Comparison of ENCODE assay signal across 1 mouse cellular context in the genomic region with DNA sequence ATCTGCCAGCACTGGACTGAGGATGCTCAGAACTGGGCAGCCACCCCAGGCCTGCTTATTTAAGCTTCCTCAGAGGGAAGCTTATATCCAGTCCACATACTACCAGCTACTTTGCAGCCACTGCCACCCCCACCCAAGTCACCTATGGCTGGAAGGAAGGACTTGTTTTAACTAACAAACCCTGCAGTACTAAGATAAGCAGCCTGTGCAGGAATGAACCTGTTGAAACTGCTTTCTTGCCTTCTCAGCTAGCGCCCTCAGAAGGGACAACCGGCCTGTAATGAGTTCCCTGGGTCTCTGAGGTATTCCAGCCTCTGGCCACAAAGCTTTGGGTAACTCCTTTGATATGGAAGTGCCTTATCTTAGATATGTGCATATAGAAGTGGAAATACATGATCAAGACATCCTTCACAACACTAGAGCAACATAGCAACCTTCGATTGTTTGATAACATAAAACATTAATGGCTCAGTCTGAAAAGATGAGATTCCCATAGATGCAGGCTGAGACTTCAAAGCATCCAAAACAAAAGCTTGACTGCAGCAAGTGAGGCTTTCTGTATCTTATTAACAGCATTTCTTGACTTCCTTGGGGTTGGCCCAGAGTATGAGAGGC.
TF ChIP-seq lines count a peak whose summit lies in the region.

No protein-coding gene starts in this region.

TF ChIP-seq in MEL, 35 proteins besides CTCF, POLR2A, EP300 and RAD21 (continued from another document):
- TF ChIP-seq USF1 (IDR thresholded peaks at IDR 0.05; ENCODE audit: low read depth, low read length): no peak
- TF ChIP-seq USF2 (IDR thresholded peaks at IDR 0.05; ENCODE audit: borderline replicate concordance in 1 of 2, insufficient read depth in 1 of 2, low read depth in 1 of 2, low read length in 2 of 2): no peak
- no peak for TF ChIP-seq SMC3 (IDR thresholded peaks at IDR 0.05; ENCODE audit: low read depth, low read length)
- TF ChIP-seq POLR2AphosphoS2 (IDR thresholded peaks at IDR 0.05; ENCODE audit: low read length): no peak
- no peak for TF ChIP-seq ETS1 (IDR thresholded peaks at IDR 0.05; ENCODE audit: low read depth, low read length)
- no peak for TF ChIP-seq ELF1 (IDR thresholded peaks at IDR 0.05; ENCODE audit: low read depth, low read length)
- no peak for TF ChIP-seq CHD2 (IDR thresholded peaks at IDR 0.05; ENCODE audit: low read length)
- TF ChIP-seq ZMIZ1 (IDR thresholded peaks at IDR 0.05; ENCODE audit: low read depth, low read length): no peak
- 0 out of 2 replicates have a peak, but pooled peaks have one; percentile 22 for TF ChIP-seq MXI1 (IDR thresholded peaks at IDR 0.05; ENCODE audit: low read depth, low read length)
- TF ChIP-seq MAFK (IDR thresholded peaks at IDR 0.05; ENCODE audit: borderline replicate concordance, low read depth, low read length): no peak
- TF ChIP-seq RCOR1 (IDR thresholded peaks at IDR 0.05; ENCODE audit: low read depth, low read length): 0 out of 2 replicates have a peak, but pooled peaks have one; percentile 4
- TF ChIP-seq ZKSCAN1 (IDR thresholded peaks at IDR 0.05; ENCODE audit: low read depth, low read length): no peak
- peak; percentile 62 for TF ChIP-seq TAL1 (IDR thresholded peaks at IDR 0.05; ENCODE audit: low read length)
- TF ChIP-seq UBTF (IDR thresholded peaks at IDR 0.05; ENCODE audit: borderline replicate concordance, insufficient read depth, low read depth, low read length): no peak
